In the genomic region with DNA sequence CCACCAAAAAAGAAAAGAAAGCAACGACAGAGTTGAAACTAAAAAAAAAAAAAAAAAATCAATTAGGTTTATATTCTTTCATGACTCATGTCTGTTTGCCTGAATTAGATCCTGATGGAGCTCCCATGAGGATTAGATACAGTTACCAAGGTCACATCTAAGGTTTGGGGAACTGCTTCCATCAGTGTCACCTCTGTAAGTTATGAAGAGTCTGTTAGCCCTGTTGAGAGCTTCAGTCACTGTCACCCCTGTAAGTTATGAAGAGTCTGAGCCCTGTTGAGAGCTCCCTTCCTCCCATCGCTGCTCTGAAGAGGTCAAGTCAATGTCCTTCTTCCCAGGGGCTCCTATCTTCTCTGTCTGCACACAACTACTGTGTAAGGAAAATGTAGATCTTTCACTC, we compare ENCODE assay signal across 14 mouse cellular contexts.
"Had no signal": no experiment of that assay in that cellular context is flagged by ENCODE, and none has a peak within 500 bp of the region (broad histone marks: within the 10 kb centered on the region; RNA-seq: fewer than 3 reads in every experiment).

No protein-coding gene starts in this region.

- H3K4me2 ChIP-seq: neural tube, embryonic 15.5 days; stomach, embryonic 15.5 days had no signal

- H3K27ac ChIP-seq: neural tube, embryonic 15.5 days; stomach, embryonic 15.5 days; stomach, postnatal 0 days had no signal

- H3K9me3 ChIP-seq: neural tube, embryonic 15.5 days; stomach, embryonic 15.5 days had no signal

- DNase-seq: right cerebral cortex, adult 18-20 months; right cerebral cortex, postnatal 14 days; right cerebral cortex, postnatal 25 days; right cerebral cortex, postnatal 4 days; spleen, adult 18-20 months; thymus, adult 18-20 months; thymus, adult 2 months; thymus, postnatal 14 days; thymus, postnatal 25 days; thymus, postnatal 36 days; thymus, postnatal 4 days had no signal

- H3K4me1 ChIP-seq: neural tube, embryonic 15.5 days; stomach, embryonic 15.5 days had no signal

- H3K9ac ChIP-seq: neural tube, embryonic 15.5 days; stomach, embryonic 15.5 days had no signal

- H3K27me3 ChIP-seq: neural tube, embryonic 15.5 days; stomach, embryonic 15.5 days had no signal

- H3K4me3 ChIP-seq: neural tube, embryonic 15.5 days; stomach, embryonic 15.5 days had no signal

- H3K36me3 ChIP-seq: neural tube, embryonic 15.5 days; stomach, embryonic 15.5 days had no signal
